Mouse (Mus musculus) spleen, adult 18-20 months (tissue): ENCODE measurements at regions not wholly inside any gene's neighbourhood (a gene's known extent, or its start where the extent isn't known, plus 50 kb on each side); places are given as distances from the start of the nearest gene placed in this dataset.
"Not testable (repeated sequence)": the region's sequence is repeated elsewhere in the genome, so short reads cannot be mapped to it uniquely, and the experiment has no call there.

Experiments used
- DNase-seq, 2 experiments: peaks; one replicate each; pipeline ENCODE4 v3.0.0; 2022; ENCODE audit warnings: mixed read lengths in 2 of 2

GRCm38 (mm10) chr14:59075845-59076745 lies 66.6 kb downstream of the 1700129C05Rik start:
- DNase-seq = no peak

- DNase-seq = no peak
Measured at GRCm38 (mm10) chr14:59072323-59073039, 70.2 kb downstream of the 1700129C05Rik start.

GRCm38 (mm10) chr14:59070056-59070455 lies 72.6 kb downstream of the 1700129C05Rik start:
- DNase-seq = no peak

- DNase-seq = no peak
Measured at GRCm38 (mm10) chr14:59066456-59067220, 76.1 kb downstream of the 1700129C05Rik start.

- no peak for DNase-seq
Measured at GRCm38 (mm10) chr14:59063221-59063620, 79.5 kb downstream of the 1700129C05Rik start.

- DNase-seq = no peak
Measured at GRCm38 (mm10) chr14:59056832-59057231, 85.9 kb downstream of the 1700129C05Rik start.

- DNase-seq = no peak
Measured at GRCm38 (mm10) chr14:59055283-59055682, 87.4 kb downstream of the 1700129C05Rik start.

- DNase-seq = no peak
Measured at GRCm38 (mm10) chr14:59052421-59052820, 90.3 kb downstream of the 1700129C05Rik start.

GRCm38 (mm10) chr14:59051478-59051879 lies 91.2 kb downstream of the 1700129C05Rik start:
- DNase-seq = no peak

- DNase-seq = no peak
Measured at GRCm38 (mm10) chr14:59045687-59046086, 97.0 kb downstream of the 1700129C05Rik start.

GRCm38 (mm10) chr14:59045235-59045634 lies 97.5 kb downstream of the 1700129C05Rik start:
- no peak for DNase-seq

GRCm38 (mm10) chr14:59042152-59042551 lies 100.5 kb downstream of the 1700129C05Rik start:
- DNase-seq = no peak

- not testable (repeated sequence) for DNase-seq
Measured at GRCm38 (mm10) chr14:59025757-59026156, 116.9 kb downstream of the 1700129C05Rik start.

- no peak for DNase-seq
Measured at GRCm38 (mm10) chr14:59009534-59009933, 133.2 kb downstream of the 1700129C05Rik start.

- no peak for DNase-seq
Measured at GRCm38 (mm10) chr14:58999106-58999778, 143.5 kb downstream of the 1700129C05Rik start.

- no peak for DNase-seq
Measured at GRCm38 (mm10) chr14:58994994-58995393, 147.7 kb downstream of the 1700129C05Rik start.

GRCm38 (mm10) chr14:58989644-58990217 lies 153.0 kb downstream of the 1700129C05Rik start:
- no peak for DNase-seq

- no peak for DNase-seq
Measured at GRCm38 (mm10) chr14:58987688-58988087, 155.0 kb downstream of the 1700129C05Rik start.

- DNase-seq = no peak
Measured at GRCm38 (mm10) chr14:58985838-58986237, 156.9 kb downstream of the 1700129C05Rik start.

GRCm38 (mm10) chr14:58976791-58977190 lies 165.9 kb downstream of the 1700129C05Rik start:
- DNase-seq = no peak

- no peak for DNase-seq
Measured at GRCm38 (mm10) chr14:58969248-58969647, 173.4 kb downstream of the 1700129C05Rik start.

GRCm38 (mm10) chr14:58967975-58968374 lies 174.7 kb downstream of the 1700129C05Rik start:
- no peak for DNase-seq
